Mouse (Mus musculus) midbrain, embryonic 11.5 days (tissue): ENCODE measurements at regions not wholly inside any gene's neighbourhood (a gene's known extent, or its start where the extent isn't known, plus 50 kb on each side); places are given as distances from the start of the nearest gene placed in this dataset.
"Not testable (repeated sequence)": the region's sequence is repeated elsewhere in the genome, so short reads cannot be mapped to it uniquely, and the experiment has no call there.

Source experiments
- ATAC-seq: fragments of 200-750 bp; cut with Nextera tagmentation; 2 replicates; pipeline ENCODE4 v1.8.0; 2017; ENCODE audit warnings: moderate TSS enrichment, moderate library complexity; ENCODE audit not compliant: low FRiP score
- DNase-seq: peaks from one replicate; pipeline ENCODE4 v3.0.0; 2015; ENCODE audit warnings: low spot score; ENCODE audit errors: missing footprints
- H3K27ac ChIP-seq: fragments of 300-500 bp; sonication (generic); 2 replicates; pipeline ENCODE4 v1.5.1; 2014; ENCODE audit warnings: low read depth, low read length
- H3K27me3 ChIP-seq: fragments of 300-500 bp; sonication (generic); 2 replicates; pipeline ENCODE4 v1.6.1; 2014; ENCODE audit warnings: mild to moderate bottlenecking, low read length, moderate library complexity, mixed read lengths; ENCODE audit not compliant: control insufficient read depth, insufficient read depth
- H3K36me3 ChIP-seq: fragments of 300-500 bp; sonication (generic); 2 replicates; pipeline ENCODE4 v1.6.1; 2014; ENCODE audit warnings: mild to moderate bottlenecking, low read length, moderate library complexity, mixed read lengths; ENCODE audit not compliant: control insufficient read depth, insufficient read depth
- H3K4me1 ChIP-seq: fragments of 300-500 bp; sonication (generic); 2 replicates; pipeline ENCODE4 v1.6.1; 2014; ENCODE audit warnings: low read length; ENCODE audit not compliant: control insufficient read depth, insufficient read depth
- H3K4me2 ChIP-seq: fragments of 300-500 bp; sonication (generic); 2 replicates; pipeline ENCODE4 v1.6.1; 2014; ENCODE audit warnings: mild to moderate bottlenecking, moderate library complexity
- H3K4me3 ChIP-seq: fragments of 300-500 bp; sonication (generic); 2 replicates; pipeline ENCODE4 v1.5.1; 2014; ENCODE audit warnings: low read depth, low read length
- H3K9ac ChIP-seq: fragments of 300-500 bp; sonication (generic); 2 replicates; pipeline ENCODE4 v1.6.1; 2014; ENCODE audit warnings: low read length
- H3K9me3 ChIP-seq: fragments of 300-500 bp; sonication (generic); 2 replicates; pipeline ENCODE4 v1.6.1; 2016; ENCODE audit warnings: low read length; ENCODE audit not compliant: control insufficient read depth
- WGBS: fragments of 180-500 bp; shearing (Covaris S2); extraction: QIAGEN DNeasy Blood & Tissue Kit; methylation state at CpG from one replicate; pipeline ENCODE4 v1.1.7; 2014; 5-methylcytosine and 5-hydroxymethylcytosine counted together

DNA sequence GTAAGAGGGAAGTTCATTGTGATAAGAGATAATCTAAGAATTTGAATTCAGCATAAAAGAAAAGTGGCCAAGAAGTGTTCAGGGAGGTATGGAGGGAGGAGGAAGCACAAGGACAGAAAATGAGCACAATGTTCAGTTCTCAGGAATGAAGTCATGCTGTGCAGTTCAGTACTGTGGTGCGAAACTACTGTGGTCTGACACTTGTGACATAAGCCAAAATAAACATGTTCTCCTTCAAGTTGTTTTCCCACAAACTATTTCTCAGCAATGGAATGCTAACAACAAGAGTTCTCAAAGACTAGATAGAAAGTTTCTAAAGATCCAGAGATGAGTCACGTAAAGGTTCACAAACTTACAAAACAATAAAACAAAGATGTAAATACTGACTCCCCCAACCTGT, 531.3 kb downstream of the Cypt12 start:
- Histone ChIP-seq H3K27ac (no peak overlapping the region), H3K4me3 (no peak overlapping the region), H3K9me3 (no peaks in the 10 kb centered on the region), H3K4me1 (no peaks in the 10 kb centered on the region), H3K4me2 (no peak overlapping the region), H3K36me3 (no peaks in the 10 kb centered on the region), H3K9ac (no peak overlapping the region), H3K27me3 (no peaks in the 10 kb centered on the region)
- WGBS, result 68% methylated on average over 2 of the region's 2 CpGs
- DNase-seq (no peak), ATAC-seq (no peak)

DNA sequence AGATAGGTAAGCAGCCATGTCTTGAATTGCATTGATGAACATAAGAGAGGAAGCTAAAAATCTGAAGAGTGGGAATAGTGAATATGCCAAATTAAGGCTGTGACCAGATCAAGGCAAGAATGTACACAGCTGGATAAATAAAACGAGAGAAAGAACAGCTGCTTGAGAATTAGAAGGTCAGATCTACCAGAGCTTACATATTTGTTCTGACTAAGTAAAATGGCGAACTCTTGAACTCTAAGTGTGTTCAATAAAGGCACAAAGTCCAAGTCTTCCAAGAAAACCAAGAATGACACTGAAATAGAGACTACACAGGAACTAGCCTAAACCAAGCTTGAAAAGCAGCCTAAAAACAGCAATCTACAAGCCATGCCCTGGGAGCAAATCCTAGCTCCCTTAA, 533.8 kb downstream of the Cypt12 start:
- ATAC-seq, result no peak
- WGBS, result 79% methylated on average over 2 of the region's 2 CpGs
- no peak overlapping the region for H3K9ac ChIP-seq
- H3K9me3 ChIP-seq, result no peaks in the 10 kb centered on the region
- H3K4me2 ChIP-seq, result no peak overlapping the region
- H3K27me3 ChIP-seq, result no peaks in the 10 kb centered on the region
- H3K27ac ChIP-seq, result no peak overlapping the region
- no peaks in the 10 kb centered on the region for H3K4me1 ChIP-seq
- no peak for DNase-seq
- H3K4me3 ChIP-seq, result no peak overlapping the region
- no peaks in the 10 kb centered on the region for H3K36me3 ChIP-seq

- H3K9me3 ChIP-seq, result no peaks in the 10 kb centered on the region
- no peaks in the 10 kb centered on the region for H3K27me3 ChIP-seq
- no peak overlapping the region for H3K27ac ChIP-seq
- DNase-seq, result no peak
- no peak overlapping the region for H3K9ac ChIP-seq
- H3K4me1 ChIP-seq, result no peaks in the 10 kb centered on the region
- no peak overlapping the region for H3K4me2 ChIP-seq
- no peak overlapping the region for H3K4me3 ChIP-seq
- no peak for ATAC-seq
- WGBS, result 84% methylated on average over 2 of the region's 2 CpGs
- no peaks in the 10 kb centered on the region for H3K36me3 ChIP-seq
Measured at GRCm38 (mm10) chr3:18488886-18489285, 540.7 kb downstream of the Cypt12 start.

- ATAC-seq (no peak), DNase-seq (no peak)
- WGBS, result 38% methylated on average over 3 of the region's 3 CpGs
- Histone ChIP-seq H3K4me1 (no peaks in the 10 kb centered on the region), H3K4me3 (no peak overlapping the region), H3K27ac (no peak overlapping the region), H3K9ac (no peak overlapping the region), H3K27me3 (no peaks in the 10 kb centered on the region), H3K4me2 (no peak overlapping the region), H3K36me3 (no peaks in the 10 kb centered on the region), H3K9me3 (no peaks in the 10 kb centered on the region)
Measured at GRCm38 (mm10) chr3:18522562-18522961, 574.4 kb downstream of the Cypt12 start.

GRCm38 (mm10) chr3:18524011-18524410, 575.8 kb downstream of the Cypt12 start:
- ATAC-seq (no peak), DNase-seq (no peak)
- Histone ChIP-seq H3K27ac (no peak overlapping the region), H3K4me2 (no peak overlapping the region), H3K4me1 (no peaks in the 10 kb centered on the region), H3K9me3 (no peaks in the 10 kb centered on the region), H3K4me3 (no peak overlapping the region), H3K27me3 (no peaks in the 10 kb centered on the region), H3K36me3 (no peaks in the 10 kb centered on the region), H3K9ac (no peak overlapping the region)
- 87% methylated on average over 2 of the region's 2 CpGs for WGBS

DNA sequence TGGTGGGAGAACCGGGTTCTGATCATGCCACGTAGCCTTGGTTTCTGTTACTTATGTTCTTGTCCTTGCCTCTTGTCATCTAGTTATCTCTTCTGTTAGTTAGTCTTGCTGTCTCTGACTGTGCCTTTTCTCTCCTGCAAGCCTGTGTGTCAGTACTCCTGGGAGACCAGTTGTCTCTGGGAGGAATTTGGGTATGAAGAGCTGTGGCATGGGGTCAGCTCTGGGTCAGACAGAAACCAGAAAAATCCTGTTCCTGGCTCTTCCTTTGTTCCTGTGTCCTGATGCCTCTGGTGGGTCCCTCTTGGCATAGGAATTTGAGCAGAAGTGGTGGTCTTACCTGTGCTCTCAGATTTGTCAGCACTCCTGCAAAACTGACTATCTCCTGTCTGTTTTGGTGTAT, 609.0 kb downstream of the Cypt12 start:
- DNase-seq, result no peak
- no peaks in the 10 kb centered on the region for H3K4me1 ChIP-seq
- no peak overlapping the region for H3K4me2 ChIP-seq
- H3K27me3 ChIP-seq, result no peaks in the 10 kb centered on the region
- no peak overlapping the region for H3K27ac ChIP-seq
- no peaks in the 10 kb centered on the region for H3K36me3 ChIP-seq
- no peaks in the 10 kb centered on the region for H3K9me3 ChIP-seq
- H3K9ac ChIP-seq, result no peak overlapping the region
- ATAC-seq, result no peak
- H3K4me3 ChIP-seq, result no peak overlapping the region
- WGBS, result 89% methylated on average over 2 of the region's 2 CpGs

- Histone ChIP-seq H3K36me3 (no peaks in the 10 kb centered on the region), H3K9me3 (no peaks in the 10 kb centered on the region), H3K27me3 (no peaks in the 10 kb centered on the region), H3K4me2 (no peak overlapping the region), H3K4me1 (no peaks in the 10 kb centered on the region), H3K9ac (no peak overlapping the region), H3K4me3 (no peak overlapping the region), H3K27ac (no peak overlapping the region)
- no peak for ATAC-seq
- 79% methylated on average over 4 of the region's 4 CpGs for WGBS
- DNase-seq, result no peak
Measured at GRCm38 (mm10) chr3:18560282-18560785, 612.1 kb downstream of the Cypt12 start.

GRCm38 (mm10) chr3:18580911-18581626, 632.9 kb downstream of the Cypt12 start:
- not testable (repeated sequence) for H3K27me3 ChIP-seq, ATAC-seq, H3K27ac ChIP-seq, H3K4me1 ChIP-seq, DNase-seq, H3K9ac ChIP-seq, H3K9me3 ChIP-seq, H3K36me3 ChIP-seq, H3K4me2 ChIP-seq, H3K4me3 ChIP-seq
- 61% methylated on average over 12 of the region's 12 CpGs for WGBS

- Histone ChIP-seq H3K4me3 (no peak overlapping the region), H3K9ac (no peak overlapping the region), H3K27ac (no peak overlapping the region), H3K27me3 (no peaks in the 10 kb centered on the region), H3K4me1 (peaks cover 11% of the 10 kb centered on the region), H3K36me3 (no peaks in the 10 kb centered on the region), H3K9me3 (no peaks in the 10 kb centered on the region), H3K4me2 (no peak overlapping the region)
- ATAC-seq (no peak), DNase-seq (no peak)
- WGBS, result 10% methylated on average over 7 of the region's 7 CpGs
Measured at GRCm38 (mm10) chr3:18620608-18621007, 672.4 kb downstream of the Cypt12 start.
